Mouse (Mus musculus) ES-Bruce4 (cell line): ENCODE results near the gene Zfp459. TPM values are rescaled to one million over a fixed set of nuclear protein-coding genes. Genes with fewer than 3 reads are reported as not detected.
A peak's percentile ranks its signal among the peaks of the same experiment; 100 is the strongest.
"Not testable (repeated sequence)": the region's sequence is repeated elsewhere in the genome, so short reads cannot be mapped to it uniquely, and the experiment has no call there.

ENCODE experiments used
- H3K27ac ChIP-seq: 2 replicates; pipeline ENCODE4 v1.5.1; 2012; ENCODE audit warnings: low read length, inconsistent platforms; ENCODE audit not compliant: insufficient read depth
- H3K27me3 ChIP-seq: 2 replicates; pipeline ENCODE4 v1.6.1; 2012; ENCODE audit warnings: mild to moderate bottlenecking, low read length, inconsistent platforms; ENCODE audit not compliant: control insufficient read depth, poor library complexity, insufficient read depth, severe bottlenecking
- H3K36me3 ChIP-seq: 2 replicates; pipeline ENCODE4 v1.6.1; 2012; ENCODE audit warnings: inconsistent platforms, mild to moderate bottlenecking, low read length, moderate library complexity; ENCODE audit not compliant: control insufficient read depth, poor library complexity, insufficient read depth, severe bottlenecking
- H3K4me1 ChIP-seq: one replicate; pipeline ENCODE4 v1.8.1; 2011; ENCODE audit warnings: low read length; ENCODE audit not compliant: control insufficient read depth, insufficient read depth
- H3K4me3 ChIP-seq: 2 replicates; pipeline ENCODE4 v1.5.1; 2011; ENCODE audit warnings: low read depth, mild to moderate bottlenecking, low read length
- H3K9ac ChIP-seq: 2 replicates; pipeline ENCODE4 v1.6.1; 2012; ENCODE audit warnings: low read depth, mild to moderate bottlenecking, inconsistent platforms; ENCODE audit not compliant: poor library complexity, severe bottlenecking
- H3K9me3 ChIP-seq: replicated peaks from 2 replicates; pipeline ENCODE4 v1.6.1; 2012; ENCODE audit warnings: mild to moderate bottlenecking, low read length, inconsistent platforms; ENCODE audit not compliant: control insufficient read depth, poor library complexity, insufficient read depth, severe bottlenecking
- CTCF ChIP-seq: IDR thresholded peaks from one replicate; pipeline ENCODE4 v1.8.1; 2011; ENCODE audit warnings: low read depth, low read length
- EP300 ChIP-seq: IDR thresholded peaks from 2 replicates; pipeline ENCODE4 v1.6.1; 2011; ENCODE audit warnings: low read depth, low read length; ENCODE audit not compliant: insufficient read depth
- POLR2A ChIP-seq: IDR thresholded peaks from one replicate; pipeline ENCODE4 v1.8.1; 2011; ENCODE audit warnings: low read length; ENCODE audit not compliant: insufficient read depth
- polyA plus RNA-seq: library from polyadenylated mRNA; stranded (reverse); fragments of >200 nt; gene quantifications from 2 replicates; pipeline ENCODE4 v1.2.4, GENCODE M21; 2011; ENCODE audit warnings: low read depth; ENCODE audit not compliant: missing spikeins, insufficient read depth, insufficient read length

The Zfp459 gene
- 24.0 and 25.7 TPM in 2 replicates for polyA plus RNA-seq

- Histone ChIP-seq H3K4me3 (peak within 1 kb of the TSS; percentile 79), H3K9ac (peak within 1 kb of the TSS; percentile 55), H3K4me1 (peaks cover 3% of the 10 kb centered on the region), H3K9me3 (no peaks in the 10 kb centered on the region; the same call in 1 of the 2 replicates), H3K27ac (peak within 1 kb of the TSS; percentile 72), H3K27me3 (no peaks in the 10 kb centered on the region), H3K36me3 (no peaks in the 10 kb centered on the region)
- TF ChIP-seq CTCF (no peak), POLR2A (no peak), EP300 (no peak; the same call in 1 of the 2 replicates)
These were observed at the start of gene Zfp459 for GRCm38 (mm10) chr13:67421207-67421857. Zfp459 (minus strand) TSS chr13:67421418.

- H3K9me3 ChIP-seq = 0 out of 2 replicates have a peak, but pooled peaks cover 2% of the 10 kb centered on the region
- H3K4me3 ChIP-seq = no peak overlapping the region
- no peak overlapping the region for H3K9ac ChIP-seq
- peaks cover 4% of the 10 kb centered on the region; the same call in 1 of the 2 replicates for H3K36me3 ChIP-seq
- H3K27ac ChIP-seq = no peak overlapping the region
- TF ChIP-seq EP300 (no peak), POLR2A (no peak), CTCF (no peak)
- no peaks in the 10 kb centered on the region for H3K27me3 ChIP-seq
- no peaks in the 10 kb centered on the region for H3K4me1 ChIP-seq
These were observed 48.1 kb upstream of the Zfp459 start for GRCm38 (mm10) chr13:67469274-67469673.

- H3K4me1 ChIP-seq, H3K36me3 ChIP-seq, H3K27me3 ChIP-seq, H3K4me3 ChIP-seq, H3K9ac ChIP-seq, H3K27ac ChIP-seq, H3K9me3 ChIP-seq: not testable (repeated sequence)
These were observed 42.4 kb upstream of the Zfp459 start for GRCm38 (mm10) chr13:67463506-67464185.

GRCm38 (mm10) chr13:67452021-67452309 is 30.7 kb upstream of the Zfp459 start:
- Histone ChIP-seq H3K9ac (peak overlapping the region; percentile 78), H3K9me3 (no peaks in the 10 kb centered on the region), H3K27me3 (no peaks in the 10 kb centered on the region), H3K36me3 (peaks cover 3% of the 10 kb centered on the region), H3K27ac (peak overlapping the region; percentile 9; the same call in 1 of the 2 replicates), H3K4me1 (no peaks in the 10 kb centered on the region), H3K4me3 (no peak overlapping the region)
- no peak for TF ChIP-seq CTCF
- no peak for TF ChIP-seq EP300
- TF ChIP-seq POLR2A = no peak

GRCm38 (mm10) chr13:67451172-67452020 is 30.2 kb upstream of the Zfp459 start, which contains the start of gene Zfp874a:
Zfp874a (minus strand) TSS chr13:67451624.
- Histone ChIP-seq H3K27ac (peak within 1 kb of the TSS; percentile 23; the same call in 1 of the 2 replicates), H3K9ac (peak within 1 kb of the TSS; percentile 78), H3K36me3 (peaks cover 3% of the 10 kb centered on the region), H3K9me3 (no peaks in the 10 kb centered on the region), H3K4me1 (no peaks in the 10 kb centered on the region), H3K4me3 (peak within 1 kb of the TSS; percentile 97), H3K27me3 (no peaks in the 10 kb centered on the region)
- TF ChIP-seq EP300 (no peak), POLR2A (no peak), CTCF (no peak)

- not testable (repeated sequence) for H3K4me3 ChIP-seq, H3K27me3 ChIP-seq, H3K4me1 ChIP-seq, H3K27ac ChIP-seq, H3K9ac ChIP-seq, H3K9me3 ChIP-seq, H3K36me3 ChIP-seq
These were observed 15.9 kb upstream of the Zfp459 start for GRCm38 (mm10) chr13:67437095-67437494.
